In genomic region chr13:51964416-51964815, GRCm38 (mm10) we compare ENCODE assay signal across 8 mouse cellular contexts.
DNase-seq lines count a peak whose midpoint lies in the region; ATAC-seq and TF ChIP-seq lines count a peak whose summit lies in the region.

No protein-coding gene starts in this region.

- H3K27ac ChIP-seq in liver, postnatal 0 days (ENCODE audit: low read depth), result 0 out of 2 replicates have a peak overlapping the region, but pooled peaks have one; percentile 51

- no peak for TF ChIP-seq EP300 in liver, postnatal 0 days (IDR thresholded peaks at IDR 0.05; ENCODE audit: low read depth)

- peaks cover 23% of the 10 kb centered on the region for H3K4me1 ChIP-seq in liver, postnatal 0 days (ENCODE audit: insufficient read depth)

- 32% methylated on average over 6 of the region's 6 CpGs for WGBS in liver, postnatal 0 days (ENCODE audit: insufficient replicate concordance)

- peak overlapping the region; percentile 13; the same call in 1 of the 2 replicates for H3K4me2 ChIP-seq in liver, postnatal 0 days (ENCODE audit: low read depth, low read length)

- TF ChIP-seq CTCF in liver, postnatal 0 days (IDR thresholded peaks at IDR 0.05; ENCODE audit: low read depth), result no peak

- DNase-seq in embryo, embryonic 10 days (ENCODE audit: low spot score), result peak; percentile 36
- DNase-seq in embryo, embryonic 11 days, result no peak
- peak; percentile 54 for DNase-seq in ZHBTc4 (ENCODE audit: low read depth, low spot score)
- peak; percentile 37 to 46 for DNase-seq in heart, postnatal 36 days
- DNase-seq in liver, postnatal 0 days, result peak; percentile 39
- DNase-seq in thymus, postnatal 14 days, result peak; percentile 60
- no peak for DNase-seq in cerebellum, adult 18-20 months

- intact Hi-C loops in heart, postnatal 36 days (cut with DNase I), result loop anchor here (5.0 kb wide), 1 partner anchor 117 kb away; the partner anchor contains the start of gene Gadd45g

- H3K27me3 ChIP-seq in liver, postnatal 0 days (ENCODE audit: insufficient read depth, low read length), result no peaks in the 10 kb centered on the region

- H3K9ac ChIP-seq in liver, postnatal 0 days (replicated peaks), result no peak overlapping the region

- no peak overlapping the region for H3K4me3 ChIP-seq in liver, postnatal 0 days (ENCODE audit: low read depth, low read length)

- no peaks in the 10 kb centered on the region for H3K9me3 ChIP-seq in liver, postnatal 0 days (ENCODE audit: low read length)

- no peaks in the 10 kb centered on the region for H3K36me3 ChIP-seq in liver, postnatal 0 days (replicated peaks; ENCODE audit: insufficient read depth, low read length)

- peak; percentile 48; the same call in 1 of the 2 replicates for ATAC-seq in liver, postnatal 0 days
- ATAC-seq in megakaryocyte-erythroid progenitor cell, adult 5-6 weeks (replicated peaks; ENCODE audit: low FRiP score, low TSS enrichment, poor library complexity, severe bottlenecking), result no peak

Comparison
In these comparisons a context has a peak if more than half of its experiments do, and no peak if none do; other contexts are left out.
1. DNase-seq: peak in embryo, embryonic 10 days (single experiment), ZHBTc4 (single experiment), heart, postnatal 36 days (2 of 2), liver, postnatal 0 days (single experiment) and thymus, postnatal 14 days (single experiment); none in embryo, embryonic 11 days (single experiment) and cerebellum, adult 18-20 months (0 of 2).